Mouse (Mus musculus): Measurements from ENCODE around the gene Syn2. TPM values are rescaled to one million over a fixed set of nuclear protein-coding genes. Genes with fewer than 3 reads are reported as not detected.

Syn2 gene
- 100 to 1,000 TPM; 445 to 453 TPM for total RNA-seq (2021)
- long read RNA-seq, experiment 1, transcript Syn2-201 (13 exons, 2,708 nt): minor isoform, 185 of 759 reads
- long read RNA-seq, experiment 1, transcript Syn2-205 (11 exons, 2,386 nt): major isoform, 492 of 759 reads
- long read RNA-seq, experiment 1, partial matches to known transcripts: 31 of 759 reads
- long read RNA-seq, experiment 1, other reads (novel, unspliced or antisense): 51 of 759 reads
- long read RNA-seq, experiment 2, transcript Syn2-201 (13 exons, 2,708 nt): minor isoform, 139 of 564 reads
- long read RNA-seq, experiment 2, transcript Syn2-205 (11 exons, 2,386 nt): major isoform, 370 of 564 reads
- long read RNA-seq, experiment 2, partial matches to known transcripts: 17 of 564 reads
- long read RNA-seq, experiment 2, other reads (novel, unspliced or antisense): 38 of 564 reads

- intact Hi-C loops (cut with DNase I): loop anchor here (2.0 to 10.0 kb wide), 3 partner anchors 26 to 90 kb away; partner anchors contain the start of gene Gm17482
- TF ChIP-seq CTCF (IDR thresholded peaks at IDR 0.05): no peak
- Histone ChIP-seq H3K27ac (peak within 1 kb of the TSS; percentile 96), H3K4me3 (peak within 1 kb of the TSS; percentile 88)
- peak; percentile 94 to 96 for DNase-seq (ENCODE audit: extremely low spot score in 1 of 2, low spot score in 2 of 2)
Observed at GRCm38 (mm10) chr6:115134501-115135331, at the start of gene Syn2. Gene Syn2 (plus strand): TSS chr6:115134902.

- intact Hi-C loops (cut with DNase I): loop anchor here (2.0 kb wide), 1 partner anchor 41 kb away; no protein-coding TSS in a partner anchor
- Histone ChIP-seq H3K4me3 (no peak overlapping the region), H3K27ac (peak overlapping the region; percentile 92)
- TF ChIP-seq CTCF (IDR thresholded peaks at IDR 0.05): no peak
- DNase-seq (ENCODE audit: extremely low spot score in 1 of 2, low spot score in 2 of 2): peak; percentile 73 to 79
Observed at GRCm38 (mm10) chr6:115085274-115085841, 49.3 kb upstream of the Syn2 start.

GRCm38 (mm10) chr6:115088314-115089106 is 46.2 kb upstream of the Syn2 start:
- no peak for DNase-seq (ENCODE audit: extremely low spot score in 1 of 2, low spot score in 2 of 2)
- Histone ChIP-seq H3K4me3 (no peak overlapping the region), H3K27ac (no peak overlapping the region)
- intact Hi-C loops (cut with DNase I): no loop called here
- TF ChIP-seq CTCF (IDR thresholded peaks at IDR 0.05): no peak

- intact Hi-C loops (cut with DNase I): no loop called here
- DNase-seq (ENCODE audit: extremely low spot score in 1 of 2, low spot score in 2 of 2): no peak
- TF ChIP-seq CTCF (IDR thresholded peaks at IDR 0.05): no peak
- no peak overlapping the region for H3K27ac ChIP-seq
- H3K4me3 ChIP-seq: no peak overlapping the region
Observed at GRCm38 (mm10) chr6:115091737-115092136, 43.0 kb upstream of the Syn2 start.

GRCm38 (mm10) chr6:115102542-115102941 is 32.2 kb upstream of the Syn2 start:
- Histone ChIP-seq H3K27ac (no peak overlapping the region; the same call in 1 of the 2 replicates), H3K4me3 (no peak overlapping the region)
- no peak for TF ChIP-seq CTCF (IDR thresholded peaks at IDR 0.05)
- no peak for DNase-seq (ENCODE audit: extremely low spot score in 1 of 2, low spot score in 2 of 2)
- intact Hi-C loops (cut with DNase I): no loop called here

- Histone ChIP-seq H3K27ac (no peak overlapping the region), H3K4me3 (no peak overlapping the region)
- no peak for TF ChIP-seq CTCF (IDR thresholded peaks at IDR 0.05)
- DNase-seq (ENCODE audit: extremely low spot score in 1 of 2, low spot score in 2 of 2): no peak
- intact Hi-C loops (cut with DNase I): no loop called here
Observed at GRCm38 (mm10) chr6:115111426-115111825, 23.3 kb upstream of the Syn2 start.

GRCm38 (mm10) chr6:115122181-115122580 is 12.5 kb upstream of the Syn2 start:
- Histone ChIP-seq H3K27ac (peak overlapping the region; percentile 88), H3K4me3 (no peak overlapping the region)
- TF ChIP-seq CTCF (IDR thresholded peaks at IDR 0.05): no peak
- intact Hi-C loops (cut with DNase I): loop anchor here (2.0 to 5.0 kb wide), 2 partner anchors 45 to 55 kb away; no protein-coding TSS in a partner anchor
- DNase-seq (ENCODE audit: extremely low spot score in 1 of 2, low spot score in 2 of 2): peak in 1 of 2 experiments; percentile 36

- intact Hi-C loops (cut with DNase I): loop anchor here (2.0 to 5.0 kb wide), 2 partner anchors 44 to 57 kb away; no protein-coding TSS in a partner anchor
- TF ChIP-seq CTCF (IDR thresholded peaks at IDR 0.05): no peak
Observed at GRCm38 (mm10) chr6:115123262-115124201, 11.2 kb upstream of the Syn2 start.

GRCm38 (mm10) chr6:115124675-115125357 is 9.9 kb upstream of the Syn2 start:
- DNase-seq (ENCODE audit: extremely low spot score in 1 of 2, low spot score in 2 of 2): peak; percentile 32 to 65
- TF ChIP-seq CTCF (IDR thresholded peaks at IDR 0.05): no peak
- intact Hi-C loops (cut with DNase I): loop anchor here (5.0 kb wide), 1 partner anchor 42 kb away; no protein-coding TSS in a partner anchor
- H3K27ac ChIP-seq: peak overlapping the region; percentile 88
- no peak overlapping the region for H3K4me3 ChIP-seq

More at GRCm38 (mm10) chr6:115123262-115124201, 11.2 kb upstream of the Syn2 start:
- peak; percentile 66 to 69 for DNase-seq (ENCODE audit: extremely low spot score in 1 of 2, low spot score in 2 of 2)
- H3K4me3 ChIP-seq: peak overlapping the region; percentile 9; the same call in 1 of the 2 replicates
- peak overlapping the region; percentile 88 for H3K27ac ChIP-seq
